Mouse (Mus musculus): Measurements from ENCODE around the gene Crim1.
A peak's percentile ranks its signal among the peaks of the same experiment; 100 is the strongest.
"Not testable (repeated sequence)": the region's sequence is repeated elsewhere in the genome, so short reads cannot be mapped to it uniquely, and the experiment has no call there.

The Crim1 gene

DNA sequence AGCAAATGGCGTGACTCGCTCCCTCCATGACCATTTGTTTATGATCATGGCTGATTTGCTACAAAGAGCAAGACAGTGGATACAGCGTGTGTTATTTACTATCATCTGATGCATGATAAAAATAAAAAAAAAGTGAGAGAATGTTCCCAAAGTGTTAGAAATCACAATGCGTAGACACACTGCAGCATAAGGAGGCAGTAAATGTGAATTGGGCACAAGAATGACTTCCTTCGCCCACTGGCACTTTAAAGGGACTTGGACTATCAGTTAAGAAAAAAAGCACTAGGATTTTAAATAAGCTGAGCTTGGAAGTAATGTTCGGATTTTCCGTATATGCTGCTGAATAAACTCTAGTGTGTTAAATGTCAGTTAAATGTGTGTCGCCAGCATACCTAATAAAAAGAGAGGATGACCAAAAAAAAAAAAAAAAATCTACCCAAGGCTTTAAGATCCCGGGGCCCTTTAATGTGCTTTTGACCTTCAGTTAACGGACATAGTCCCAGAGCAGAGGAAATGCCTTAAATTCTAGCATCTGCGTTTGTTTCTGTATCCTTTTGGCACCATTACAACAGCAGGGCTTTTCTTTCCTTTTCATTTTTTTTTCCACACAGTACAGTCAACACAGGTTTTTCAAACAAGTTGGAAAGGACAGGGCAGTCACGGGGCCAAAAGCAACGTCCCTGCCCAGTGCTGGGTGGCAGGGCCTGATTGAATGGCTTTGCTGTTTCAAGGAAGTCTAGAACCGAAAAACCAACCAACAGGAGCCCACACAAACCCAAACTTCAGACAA lies 50.3 kb downstream of the Crim1 start:
- DNase-seq (ENCODE audit: inconsistent ontology term): no peak

- not testable (repeated sequence) for DNase-seq (ENCODE audit: inconsistent ontology term)
Measured at GRCm38 (mm10) chr17:78253587-78253986, 53.5 kb downstream of the Crim1 start.

DNA sequence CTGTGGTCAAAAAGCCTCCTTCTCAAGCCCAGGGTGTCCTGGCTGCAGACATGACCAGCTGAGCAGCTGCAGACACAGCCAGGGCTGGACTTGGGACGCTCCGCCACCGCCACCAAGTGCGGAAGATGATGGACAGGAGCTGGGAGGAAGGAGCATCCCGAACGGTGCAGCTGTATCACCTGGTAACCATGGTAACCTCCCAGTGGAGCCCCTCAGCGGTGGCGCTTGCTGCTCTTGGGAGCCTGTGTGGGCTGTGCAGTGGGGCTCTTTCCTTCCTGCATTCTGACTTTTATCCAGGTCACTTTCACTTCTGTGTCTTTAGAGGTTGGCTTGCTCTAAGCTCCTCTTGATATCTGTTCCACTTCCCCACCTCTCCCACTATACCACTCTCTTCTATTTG lies 54.2 kb downstream of the Crim1 start:
- no peak for DNase-seq (ENCODE audit: inconsistent ontology term)

- no peak for DNase-seq (ENCODE audit: inconsistent ontology term)
Measured at GRCm38 (mm10) chr17:78255711-78256110, 55.7 kb downstream of the Crim1 start.

GRCm38 (mm10) chr17:78256534-78256933 lies 56.5 kb downstream of the Crim1 start:
- no peak for DNase-seq (ENCODE audit: inconsistent ontology term)

DNA sequence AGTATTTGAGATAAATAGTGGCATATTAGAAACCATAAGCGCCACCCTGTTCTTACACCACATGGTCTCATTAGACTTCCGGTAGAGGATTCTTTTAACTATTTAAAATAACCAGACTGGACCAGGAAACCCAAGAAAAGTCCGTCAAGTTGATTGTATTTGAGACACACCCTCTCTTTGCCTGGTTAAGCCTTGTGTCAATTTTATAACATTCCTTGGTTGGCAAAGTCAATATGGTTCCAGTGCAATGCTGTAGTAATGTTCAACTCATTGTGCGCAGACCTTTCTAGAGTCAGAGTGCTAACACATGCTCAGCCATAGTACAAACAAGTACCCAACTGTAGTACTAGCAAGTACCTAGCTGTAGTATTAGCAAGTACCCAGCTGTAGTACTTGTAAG lies 61.6 kb downstream of the Crim1 start:
- no peak for DNase-seq (ENCODE audit: inconsistent ontology term)

GRCm38 (mm10) chr17:78264116-78264515 lies 64.1 kb downstream of the Crim1 start:
- no peak for DNase-seq (ENCODE audit: inconsistent ontology term)

GRCm38 (mm10) chr17:78265135-78265534 lies 65.1 kb downstream of the Crim1 start:
- no peak for DNase-seq (ENCODE audit: inconsistent ontology term)

GRCm38 (mm10) chr17:78266271-78266670 lies 66.2 kb downstream of the Crim1 start:
- no peak for DNase-seq (ENCODE audit: inconsistent ontology term)

DNA sequence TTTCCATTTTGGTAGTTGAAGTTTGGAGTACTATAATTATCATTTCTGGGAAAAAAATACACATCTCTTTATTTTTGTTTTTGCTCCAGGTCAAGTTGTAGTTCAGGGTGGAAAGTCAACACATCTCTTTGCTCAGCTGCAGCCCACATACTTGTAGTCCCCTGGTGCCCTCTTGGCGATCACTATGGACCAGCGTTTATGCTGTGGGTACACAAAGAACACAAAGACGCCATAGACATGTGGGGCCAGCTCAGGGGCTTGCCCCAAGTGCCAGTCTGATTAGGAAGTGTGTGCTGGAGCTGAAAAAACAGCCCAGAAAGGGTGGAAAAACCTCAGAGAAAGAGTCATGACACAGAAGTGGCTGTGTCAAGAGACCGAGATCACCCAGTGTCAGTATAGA lies 68.5 kb downstream of the Crim1 start:
- DNase-seq (ENCODE audit: inconsistent ontology term): no peak

GRCm38 (mm10) chr17:78269311-78269710 lies 69.3 kb downstream of the Crim1 start:
- DNase-seq (ENCODE audit: inconsistent ontology term): no peak

DNA sequence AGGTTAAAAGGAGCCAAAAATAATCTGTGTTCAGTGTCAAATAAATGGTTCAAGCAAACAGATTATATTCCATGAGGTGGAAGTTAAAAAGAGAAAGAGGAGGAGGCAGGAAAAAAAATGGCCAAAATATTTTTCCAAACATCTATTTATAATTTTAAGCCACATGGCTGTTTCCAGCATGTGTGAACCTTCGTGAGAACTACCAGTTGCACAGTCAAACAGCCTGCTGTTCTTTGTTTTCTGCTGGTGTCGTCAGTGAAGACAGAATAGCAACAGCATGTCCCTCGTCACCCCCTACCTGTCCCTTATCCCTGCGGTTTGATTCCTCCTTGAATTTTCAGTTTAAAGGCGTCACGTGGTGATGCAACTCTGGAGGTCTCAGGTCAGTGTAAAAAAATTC lies 70.0 kb downstream of the Crim1 start:
- DNase-seq (ENCODE audit: inconsistent ontology term): no peak

- DNase-seq (ENCODE audit: inconsistent ontology term): peak; percentile 53
Measured at GRCm38 (mm10) chr17:78271731-78272130, 71.7 kb downstream of the Crim1 start.

DNA sequence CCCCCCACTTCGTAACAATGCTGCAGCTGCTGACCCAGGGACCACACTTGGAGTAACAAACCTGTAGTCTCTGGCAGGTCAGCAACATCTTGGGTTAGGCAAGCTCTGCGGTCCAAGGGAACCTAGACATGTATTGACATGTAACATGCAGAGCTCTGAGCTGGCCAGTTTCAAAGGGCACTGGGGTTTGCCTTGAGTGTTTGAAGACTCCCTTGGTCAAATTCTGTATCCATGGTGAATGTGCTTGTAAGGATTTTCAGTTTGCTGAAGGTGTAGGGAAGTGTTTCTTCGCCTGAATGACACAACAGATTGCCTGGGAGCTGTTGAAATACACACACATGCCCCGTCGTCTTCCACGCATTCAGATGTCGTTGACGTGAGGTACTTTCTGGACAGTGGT lies 72.1 kb downstream of the Crim1 start:
- no peak for DNase-seq (ENCODE audit: inconsistent ontology term)

DNA sequence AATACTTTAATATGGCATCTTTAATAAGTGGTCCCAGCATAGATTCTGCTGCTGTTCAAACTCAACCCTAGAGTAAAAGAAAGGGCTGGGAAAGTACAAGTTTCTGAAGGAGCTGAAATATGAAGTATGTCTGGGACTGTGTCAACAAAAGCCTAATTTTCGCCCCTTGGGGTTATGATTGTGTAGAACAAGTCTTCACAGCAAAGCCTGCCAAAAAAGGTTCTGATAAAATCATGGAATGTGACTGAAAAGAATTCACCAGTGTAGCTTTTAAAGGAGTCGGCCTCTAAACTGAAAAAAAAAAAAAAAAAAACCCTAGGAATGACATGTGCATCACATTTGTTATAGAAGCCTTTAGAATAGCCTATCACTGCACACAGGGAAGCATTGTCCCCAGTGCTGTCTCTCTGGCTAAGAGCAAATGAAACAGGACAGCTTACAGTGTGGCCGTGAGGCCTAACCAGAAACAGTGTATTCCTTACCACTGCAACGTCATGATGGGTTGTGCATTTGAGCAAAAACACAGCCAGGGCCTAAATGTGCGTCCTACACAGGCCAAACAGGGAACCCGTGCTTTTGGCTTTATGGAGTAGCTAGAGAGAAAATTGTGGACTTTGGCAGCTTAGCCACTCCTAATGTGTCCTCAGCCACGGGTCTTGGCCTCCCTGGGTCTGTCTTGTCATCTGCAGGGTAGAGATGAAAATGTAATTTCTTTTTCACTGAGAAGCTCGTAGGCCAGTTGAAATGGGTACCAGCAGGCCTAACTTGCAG lies 72.8 kb downstream of the Crim1 start:
- peak; percentile 76 for DNase-seq (ENCODE audit: inconsistent ontology term)

DNA sequence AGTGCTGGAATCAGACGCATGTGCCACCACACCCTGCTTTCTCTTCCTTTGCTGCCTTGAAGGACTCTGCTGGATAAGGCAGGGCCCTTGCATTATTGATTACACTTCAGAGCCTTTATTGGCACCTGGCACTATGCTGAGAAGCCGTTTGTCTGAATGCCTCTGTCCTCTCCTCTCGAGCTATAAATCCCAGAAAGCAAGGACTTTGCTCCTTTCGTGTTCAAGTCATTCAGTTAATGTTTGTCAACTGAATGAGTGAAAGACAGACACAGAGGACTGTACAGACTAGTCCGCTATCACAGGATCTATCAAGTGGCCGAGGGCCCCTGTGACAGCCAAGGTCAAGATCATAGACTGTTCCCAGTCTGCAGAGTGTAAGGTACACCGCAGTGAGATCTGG lies 73.8 kb downstream of the Crim1 start:
- no peak for DNase-seq (ENCODE audit: inconsistent ontology term)

- DNase-seq (ENCODE audit: inconsistent ontology term): no peak
Measured at GRCm38 (mm10) chr17:78274609-78275506, 74.8 kb downstream of the Crim1 start.

GRCm38 (mm10) chr17:78275507-78275813 lies 75.4 kb downstream of the Crim1 start:
- DNase-seq (ENCODE audit: inconsistent ontology term): no peak

DNA sequence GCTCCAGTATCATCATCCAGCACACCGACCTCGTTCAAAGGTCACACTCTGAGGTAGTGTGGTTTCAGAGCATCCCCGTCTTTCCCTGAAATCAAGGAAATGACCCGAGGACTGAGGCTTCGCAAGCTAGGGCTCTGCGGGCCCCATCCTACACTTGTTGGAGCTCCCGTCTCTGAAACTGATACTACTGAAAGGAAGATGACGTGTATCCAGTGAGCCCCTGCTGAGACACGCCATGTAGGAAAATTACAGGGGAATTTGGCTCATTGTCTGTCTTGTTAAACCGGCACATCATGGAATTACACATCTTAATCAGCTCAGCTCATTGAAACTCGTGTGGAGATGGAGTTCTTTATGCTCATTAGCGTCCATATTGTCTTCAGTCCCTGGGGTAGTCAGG lies 79.1 kb downstream of the Crim1 start:
- peak; percentile 65 for DNase-seq (ENCODE audit: inconsistent ontology term)

DNA sequence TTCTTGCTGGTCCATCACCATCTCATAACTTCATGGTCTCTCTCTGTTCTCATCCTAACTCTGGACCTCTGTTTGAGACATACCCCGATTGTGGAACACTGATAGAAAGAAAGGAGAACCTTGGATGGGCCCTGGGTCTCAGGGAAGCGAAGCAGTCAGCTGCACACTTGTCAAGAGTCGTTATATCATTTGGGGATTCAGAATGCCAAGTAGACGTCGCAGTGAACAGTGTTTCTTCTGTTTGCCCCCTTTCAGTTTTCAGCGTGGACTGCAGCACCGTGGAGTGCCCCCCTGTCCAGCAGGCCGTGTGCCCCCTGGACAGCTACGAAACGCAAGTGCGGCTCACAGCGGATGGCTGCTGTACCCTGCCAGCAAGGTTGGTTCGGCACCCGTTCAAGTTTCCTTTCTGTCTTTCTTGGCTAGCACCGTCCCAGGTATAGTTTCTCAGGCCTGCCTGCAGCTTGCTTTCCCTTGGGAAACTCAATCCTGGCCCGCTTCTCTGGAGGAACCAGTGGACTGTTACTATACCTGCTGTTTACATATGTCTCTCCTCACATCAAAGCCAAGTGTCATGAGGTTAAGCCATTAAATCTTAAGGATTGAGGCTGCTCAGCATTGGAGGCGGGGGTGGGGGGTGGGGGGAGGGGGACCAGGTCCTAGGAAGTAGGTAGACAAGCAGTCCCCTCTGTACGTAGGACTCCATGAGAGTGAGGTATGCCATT lies 81.1 kb downstream of the Crim1 start:
- DNase-seq (ENCODE audit: inconsistent ontology term): no peak

GRCm38 (mm10) chr17:78283271-78283992 lies 83.4 kb downstream of the Crim1 start:
- DNase-seq (ENCODE audit: inconsistent ontology term): no peak
